Mouse (Mus musculus): ENCODE measurements around the gene Crocc2.

DNA sequence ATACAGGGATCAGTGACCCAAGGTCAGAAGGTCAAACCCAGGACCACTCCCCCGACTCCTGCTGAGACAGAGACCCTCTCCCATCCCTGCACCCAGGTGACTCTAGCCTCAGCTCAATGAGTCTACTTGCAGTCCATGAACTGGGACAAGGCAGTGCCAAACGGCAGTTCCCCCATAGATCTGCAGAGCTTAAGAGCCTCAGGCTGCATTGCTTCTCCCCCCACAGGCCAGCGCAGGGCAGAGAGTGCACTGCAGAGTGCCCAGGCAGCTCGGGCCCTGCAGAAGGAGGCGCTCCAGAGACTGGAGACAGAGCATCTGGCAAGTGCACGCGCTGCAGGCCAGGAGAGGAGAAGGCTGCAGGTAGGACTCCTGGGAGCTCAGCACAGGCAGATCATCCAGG is 49.0 kb downstream of the Crocc2 start:
- TF ChIP-seq ETS1 (conservative IDR thresholded peaks at IDR 0.05; ENCODE audit: low read depth, low read length) (no peak), PAX5 (IDR thresholded peaks at IDR 0.05; ENCODE audit: low read length) (no peak)
